Mouse (Mus musculus): ENCODE data around the gene Ociad1.

- TF ChIP-seq CTCF (IDR thresholded peaks at IDR 0.05; ENCODE audit: low read depth, low read length), result no peak
- no peak for TF ChIP-seq POLR2AphosphoS5 (IDR thresholded peaks at IDR 0.05; ENCODE audit: insufficient replicate concordance, low read depth, low read length)
- TF ChIP-seq GATA2 (IDR thresholded peaks at IDR 0.05; ENCODE audit: borderline replicate concordance, low read depth, low read length), result no peak
Measured at GRCm38 (mm10) chr5:73254660-73255059, 37.9 kb upstream of the Ociad1 start.

Measured in G1E (cell line).